Mouse (Mus musculus): ENCODE results near the gene Cd55.
"Not testable (repeated sequence)": the region's sequence is repeated elsewhere in the genome, so short reads cannot be mapped to it uniquely, and the experiment has no call there.

Cd55 gene

DNA sequence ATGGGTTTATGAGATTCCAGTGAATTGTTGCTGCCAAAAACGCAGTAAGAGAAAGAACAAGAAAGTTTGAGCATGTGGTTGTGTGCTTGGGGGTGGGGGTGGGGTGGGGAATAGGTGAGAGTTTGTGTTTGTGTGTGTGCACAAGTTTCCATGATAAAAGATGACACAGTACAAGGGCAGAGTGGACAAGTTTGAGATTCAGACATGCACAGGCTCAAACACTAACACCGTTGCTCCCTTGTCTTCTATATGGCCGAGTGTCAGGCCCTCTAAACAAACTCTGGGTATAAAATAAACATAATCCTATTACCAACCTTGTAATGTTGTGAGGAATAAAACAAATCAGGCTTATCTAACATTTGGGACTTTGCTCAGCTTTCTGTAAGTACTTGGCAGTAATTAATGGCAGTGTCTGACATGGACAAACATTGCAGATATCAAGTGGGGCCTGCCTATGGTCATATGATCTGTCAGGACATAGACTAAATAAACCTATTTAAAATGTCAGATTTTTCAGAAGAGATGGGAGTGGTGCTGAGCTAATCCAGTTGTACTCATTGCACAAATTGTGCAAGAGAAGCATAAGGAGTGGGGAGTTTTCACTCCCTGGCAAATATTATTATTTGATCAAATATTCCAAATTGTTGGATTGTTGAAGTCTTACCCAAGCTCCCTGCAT is 35.2 kb downstream of the Cd55 start:
- DNase-seq (ENCODE audit: low read depth, low spot score), result not testable (repeated sequence)

DNA sequence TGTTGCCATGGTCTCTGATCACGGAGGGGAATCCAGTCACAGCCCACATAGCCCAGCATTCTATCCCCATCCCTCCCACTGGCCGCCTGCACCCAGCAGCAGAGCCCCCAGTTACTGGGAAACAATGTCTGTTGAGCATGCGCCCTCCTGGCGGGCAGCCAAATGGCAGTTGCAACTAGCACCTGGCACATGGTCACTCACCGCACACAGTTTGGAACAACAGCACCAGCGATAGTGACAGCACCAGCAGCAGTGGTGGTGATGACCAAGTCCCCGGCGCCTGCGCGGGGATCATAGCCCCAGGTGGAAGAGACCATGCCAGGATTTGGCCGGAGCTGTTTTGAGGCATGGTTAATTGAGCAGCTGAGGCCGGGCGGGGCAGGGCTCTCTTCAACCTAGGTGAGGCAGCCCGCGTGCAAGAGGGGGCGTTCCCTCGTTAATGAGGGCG is 39.9 kb downstream of the Cd55 start, which contains the start of gene Cd55b:
TSS of gene Cd55b (minus strand) at position 346 of the 448 bp plus-strand sequence.
- no peak for DNase-seq (ENCODE audit: low read depth, low spot score)

DNA sequence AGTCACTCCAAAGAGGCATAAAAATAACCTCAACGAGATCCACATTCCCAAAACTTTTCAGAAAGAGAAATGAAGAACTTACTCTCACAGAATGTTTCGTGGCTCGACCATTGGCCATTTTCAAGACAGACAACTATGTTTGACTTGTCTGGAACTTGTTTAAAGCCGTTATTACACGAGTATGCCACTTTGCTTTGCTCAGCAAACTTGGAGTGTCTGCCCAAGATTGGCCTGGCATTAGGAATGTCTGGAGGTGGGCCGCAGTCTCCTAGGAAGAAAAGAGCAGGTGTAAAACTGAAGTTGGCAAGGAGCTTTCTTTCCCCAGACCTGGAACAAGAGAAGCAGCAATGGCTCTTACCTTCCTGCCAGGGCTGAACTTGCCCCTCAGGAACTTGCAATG is 40.5 kb downstream of the Cd55 start:
- DNase-seq (ENCODE audit: low read depth, low spot score), result not testable (repeated sequence)

DNA sequence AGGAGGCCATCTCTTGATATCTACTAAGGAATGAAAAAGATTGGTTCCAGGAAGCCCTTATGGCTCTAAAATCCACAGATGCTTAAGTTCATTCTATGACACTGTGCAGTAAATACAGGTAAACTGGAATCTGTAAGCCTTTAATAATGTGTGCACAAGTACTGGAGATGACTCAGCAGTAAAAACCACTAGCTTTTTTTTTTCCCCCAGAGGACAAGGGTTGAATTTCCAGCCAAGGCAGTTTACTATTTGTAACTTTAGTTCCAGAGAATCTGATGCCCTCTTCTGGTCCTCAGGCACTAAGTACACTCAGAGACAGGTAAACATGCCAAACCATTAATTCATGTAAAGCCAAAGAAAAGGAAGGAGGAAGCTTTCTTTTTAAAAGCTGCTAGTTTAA is 65.4 kb downstream of the Cd55 start:
- DNase-seq (ENCODE audit: low read depth, low spot score), result not testable (repeated sequence)

Measured in A20 (cell line).